ENCODE assay signal across 1 mouse cellular context in the genomic region with DNA sequence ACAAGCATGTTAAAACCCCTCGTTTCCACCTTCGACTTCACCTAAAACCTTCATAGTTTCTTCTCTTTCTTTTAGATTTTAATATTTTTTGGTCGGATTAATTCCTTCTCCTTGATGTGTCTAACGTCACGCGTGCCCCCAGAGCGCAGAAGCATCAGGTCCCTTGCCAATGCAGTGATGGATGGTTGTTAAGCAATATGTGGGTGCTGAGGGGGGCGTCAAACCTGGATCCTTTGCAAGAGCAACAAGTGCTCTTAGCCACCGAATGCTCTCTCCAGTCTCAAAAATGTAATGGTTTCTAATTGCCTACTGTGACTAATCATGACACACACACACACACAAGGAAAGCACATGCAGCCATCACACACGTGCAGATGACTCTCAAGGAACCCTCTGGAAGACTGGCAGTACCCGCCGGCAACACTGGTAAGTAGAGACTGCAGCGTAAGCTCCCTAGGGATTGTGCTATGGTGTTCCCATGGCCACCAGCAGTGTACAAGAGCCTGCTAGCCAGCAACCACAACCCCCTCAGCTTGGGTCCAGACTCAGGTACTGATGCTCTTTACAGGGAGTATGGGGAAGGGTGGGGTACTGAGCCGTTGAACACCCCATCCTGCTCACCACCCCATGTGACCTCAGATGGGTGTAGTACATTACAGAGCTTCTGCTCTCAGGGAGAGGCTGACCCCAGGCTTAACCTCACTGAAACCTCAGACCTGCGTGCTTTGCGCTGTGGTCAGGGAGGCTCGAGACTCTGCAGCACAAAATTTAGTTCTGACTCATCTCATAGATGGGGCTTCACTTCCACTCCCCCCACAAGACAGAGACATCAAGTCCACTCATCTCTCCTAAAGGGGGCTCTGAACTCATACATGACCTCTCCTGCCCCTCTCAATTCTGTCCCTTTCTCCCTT.
TF ChIP-seq lines count a peak whose summit lies in the region.

No protein-coding gene starts in this region.

TF ChIP-seq in MEL, 35 proteins besides CTCF, POLR2A, EP300 and RAD21:
- peak; percentile 20; the same call in 1 of the 2 replicates for TF ChIP-seq USF1 (IDR thresholded peaks at IDR 0.05; ENCODE audit: low read depth, low read length)
- no peak for TF ChIP-seq POLR2AphosphoS5 (IDR thresholded peaks at IDR 0.05; ENCODE audit: borderline replicate concordance, low read depth, low read length)
